ENCODE assay signal across 6 mouse cellular contexts in the genomic region with DNA sequence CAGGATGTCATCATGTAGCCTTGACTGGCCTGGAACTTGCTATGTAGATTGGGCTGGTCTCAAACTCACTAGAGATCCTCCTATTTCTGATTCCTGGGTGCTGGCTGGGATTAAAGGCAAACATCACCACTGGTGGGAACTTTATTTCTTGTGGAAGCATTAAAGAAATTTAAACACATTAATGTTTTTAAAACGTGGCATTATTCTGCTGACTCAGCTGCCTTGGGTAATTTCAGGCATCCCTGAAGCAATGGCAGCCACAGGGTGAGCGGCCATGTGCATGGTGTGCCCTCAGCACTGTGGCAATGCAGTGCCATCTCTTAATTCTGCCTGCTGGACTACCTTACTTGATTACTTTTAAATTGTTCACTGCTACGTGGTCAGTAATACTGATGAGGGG.
"Had no signal": no experiment of that assay in that cellular context is flagged by ENCODE, and none has a peak within 500 bp of the region (broad histone marks: within the 10 kb centered on the region; RNA-seq: fewer than 3 reads in every experiment).

No protein-coding gene starts in this region.

- H3K4me1 ChIP-seq: neural tube, embryonic 12.5 days had no signal

- H3K4me3 ChIP-seq: megakaryocyte, embryonic 14.5 days; midbrain, embryonic 13.5 days; midbrain, embryonic 15.5 days; neural tube, embryonic 12.5 days had no signal

- H3K27ac ChIP-seq: midbrain, embryonic 13.5 days; midbrain, embryonic 15.5 days; neural tube, embryonic 12.5 days had no signal

- H3K36me3 ChIP-seq: midbrain, embryonic 15.5 days; neural tube, embryonic 12.5 days had no signal

- H3K9ac ChIP-seq: lung, embryonic 14.5 days; midbrain, embryonic 13.5 days; midbrain, embryonic 15.5 days; neural tube, embryonic 12.5 days had no signal

- H3K9me3 ChIP-seq: megakaryocyte, embryonic 14.5 days; midbrain, embryonic 13.5 days; midbrain, embryonic 15.5 days; neural tube, embryonic 12.5 days had no signal

- H3K27me3 ChIP-seq: megakaryocyte, embryonic 14.5 days; midbrain, embryonic 13.5 days; midbrain, embryonic 15.5 days; neural tube, embryonic 12.5 days had no signal

- H3K4me2 ChIP-seq: lung, embryonic 14.5 days; midbrain, embryonic 11.5 days; midbrain, embryonic 13.5 days; midbrain, embryonic 15.5 days; neural tube, embryonic 12.5 days had no signal
